ENCODE assay signal across 19 mouse cellular contexts in the genomic region with DNA sequence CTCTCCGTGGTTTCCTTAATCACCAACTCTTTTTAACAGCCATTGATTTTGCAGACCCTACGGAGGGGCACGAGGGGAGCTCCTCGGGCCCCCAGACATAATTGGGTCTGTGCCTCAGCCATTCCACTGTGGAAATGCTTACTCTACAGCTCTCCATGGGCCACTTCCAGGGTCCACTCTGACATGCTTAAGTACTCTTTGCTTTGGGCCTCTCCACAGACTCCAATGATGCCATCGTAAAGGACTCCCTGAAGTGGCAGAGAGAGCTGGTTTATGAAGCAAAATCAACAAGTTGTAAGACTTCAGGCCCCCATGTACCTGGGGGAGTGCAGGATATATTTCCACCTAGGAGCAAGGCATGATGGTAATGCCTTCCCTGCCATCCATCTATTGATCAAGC.
"Had no signal": no experiment of that assay in that cellular context is flagged by ENCODE, and none has a peak within 500 bp of the region (broad histone marks: within the 10 kb centered on the region; RNA-seq: fewer than 3 reads in every experiment).

No protein-coding gene starts in this region.

- H3K9me3 ChIP-seq: heart, embryonic 13.5 days; heart, embryonic 15.5 days; hindbrain, embryonic 13.5 days; hindbrain, embryonic 15.5 days; kidney, embryonic 15.5 days; limb, embryonic 13.5 days; limb, embryonic 15.5 days had no signal

- H3K36me3 ChIP-seq: heart, embryonic 13.5 days; heart, embryonic 15.5 days; hindbrain, embryonic 13.5 days; hindbrain, embryonic 15.5 days; kidney, embryonic 15.5 days; limb, embryonic 13.5 days; limb, embryonic 15.5 days had no signal

- H3K4me2 ChIP-seq: heart, embryonic 11.5 days; heart, embryonic 13.5 days; heart, embryonic 15.5 days; hindbrain, embryonic 13.5 days; hindbrain, embryonic 15.5 days; kidney, embryonic 15.5 days; limb, embryonic 13.5 days; limb, embryonic 15.5 days had no signal

- ATAC-seq: hindbrain, postnatal 0 days had no signal

- DNase-seq: gastrocnemius, postnatal 14 days; gastrocnemius, postnatal 36 days; heart, adult 11 months; heart, adult 2 months; heart, postnatal 14 days; heart, postnatal 36 days; layer of hippocampus, adult 9-11 months; layer of hippocampus, postnatal 36 days; left cerebral cortex, postnatal 4 days had no signal

- H3K4me1 ChIP-seq: heart, embryonic 13.5 days; heart, embryonic 15.5 days; hindbrain, embryonic 15.5 days had no signal

- H3K4me3 ChIP-seq: heart, adult 2 months; heart, embryonic 13.5 days; heart, embryonic 15.5 days; hindbrain, embryonic 13.5 days; hindbrain, embryonic 15.5 days; kidney, embryonic 15.5 days; limb, embryonic 13.5 days; limb, embryonic 15.5 days had no signal

- H3K27ac ChIP-seq: heart, adult 2 months; heart, embryonic 13.5 days; heart, embryonic 15.5 days; hindbrain, embryonic 13.5 days; hindbrain, embryonic 15.5 days; hindbrain, postnatal 0 days; kidney, embryonic 15.5 days; kidney, postnatal 0 days; limb, embryonic 13.5 days; limb, embryonic 15.5 days had no signal

- H3K27me3 ChIP-seq: heart, embryonic 13.5 days; heart, embryonic 15.5 days; hindbrain, embryonic 13.5 days; hindbrain, embryonic 15.5 days; kidney, embryonic 15.5 days had no signal

- H3K9ac ChIP-seq: heart, embryonic 13.5 days; heart, embryonic 15.5 days; hindbrain, embryonic 13.5 days; hindbrain, embryonic 15.5 days; kidney, embryonic 15.5 days; limb, embryonic 13.5 days; limb, embryonic 15.5 days had no signal
